10 mouse cellular contexts compared by ENCODE assay signal in the genomic region with DNA sequence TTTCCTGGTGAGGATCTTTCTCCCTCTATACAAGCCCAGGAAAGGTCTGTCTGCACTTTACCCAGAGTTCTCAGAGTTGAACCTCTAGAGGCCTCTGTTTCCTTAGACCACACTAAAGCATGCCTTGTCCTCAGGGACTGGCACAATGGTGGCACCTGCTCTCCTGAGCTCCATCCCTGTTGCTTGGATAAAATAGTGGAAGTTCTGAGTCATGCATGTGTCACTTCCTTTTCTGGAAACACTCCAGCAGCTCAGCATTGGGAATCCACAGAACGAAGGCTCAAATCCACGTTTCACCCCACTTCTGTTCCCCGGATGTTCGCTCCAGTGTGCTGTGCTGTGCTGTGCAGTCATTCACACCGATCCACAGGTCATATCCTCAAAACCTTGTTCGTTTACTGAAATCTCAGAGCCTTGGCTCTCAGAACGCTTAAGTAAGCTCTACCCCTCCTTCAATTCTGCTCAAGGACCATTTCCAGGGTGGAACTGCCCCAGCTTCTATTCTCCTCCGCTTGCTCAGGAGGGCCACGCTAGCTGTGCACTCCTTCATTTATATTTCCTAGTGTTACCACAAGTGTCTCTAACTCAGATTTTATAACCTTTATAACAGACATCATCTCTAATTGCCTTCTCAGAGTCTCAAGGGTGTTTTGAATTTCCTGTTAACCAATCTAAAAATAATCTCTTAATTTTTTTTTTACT.
DNase-seq lines count a peak whose midpoint lies in the region; ATAC-seq and TF ChIP-seq lines count a peak whose summit lies in the region.
"Had no signal": no experiment of that assay in that cellular context is flagged by ENCODE, and none has a peak within 500 bp of the region (broad histone marks: within the 10 kb centered on the region; RNA-seq: fewer than 3 reads in every experiment).

No protein-coding gene starts in this region.

- no peak overlapping the region for H3K4me2 ChIP-seq in lung, embryonic 14.5 days
- H3K4me2 ChIP-seq in forebrain, embryonic 13.5 days = no peak overlapping the region
- H3K4me2 ChIP-seq: intestine, embryonic 15.5 days had no signal

- H3K9ac ChIP-seq in lung, embryonic 14.5 days = no peak overlapping the region
- H3K9ac ChIP-seq in forebrain, embryonic 13.5 days = no peak overlapping the region
- H3K9ac ChIP-seq: intestine, embryonic 15.5 days had no signal

- 68% methylated on average over 9 of the region's 9 CpGs for WGBS in lung, embryonic 14.5 days
- 90% methylated on average over 9 of the region's 9 CpGs for WGBS in forebrain, embryonic 13.5 days

- no peak overlapping the region for H3K4me3 ChIP-seq in lung, embryonic 14.5 days (ENCODE audit: low read depth, low read length)
- no peak overlapping the region for H3K4me3 ChIP-seq in forebrain, embryonic 13.5 days
- H3K4me3 ChIP-seq: intestine, embryonic 15.5 days had no signal

- H3K27ac ChIP-seq in lung, embryonic 14.5 days (ENCODE audit: low read depth) = no peak overlapping the region
- no peak overlapping the region for H3K27ac ChIP-seq in forebrain, embryonic 13.5 days
- H3K27ac ChIP-seq: intestine, embryonic 15.5 days had no signal

- H3K27me3 ChIP-seq in lung, embryonic 14.5 days (ENCODE audit: insufficient read depth, low read length) = no peaks in the 10 kb centered on the region
- H3K27me3 ChIP-seq in forebrain, embryonic 13.5 days = no peaks in the 10 kb centered on the region
- H3K27me3 ChIP-seq: intestine, embryonic 15.5 days had no signal

- no peaks in the 10 kb centered on the region for H3K4me1 ChIP-seq in lung, embryonic 14.5 days (ENCODE audit: insufficient read depth)
- H3K4me1 ChIP-seq in forebrain, embryonic 13.5 days = 0 out of 2 replicates have a peak, but pooled peaks cover 3% of the 10 kb centered on the region
- H3K4me1 ChIP-seq: intestine, embryonic 15.5 days had no signal

- H3K36me3 ChIP-seq in lung, embryonic 14.5 days (ENCODE audit: insufficient read depth) = 0 out of 2 replicates have a peak, but pooled peaks cover 4% of the 10 kb centered on the region
- H3K36me3 ChIP-seq in forebrain, embryonic 13.5 days (ENCODE audit: poor library complexity, severe bottlenecking) = peaks cover 4% of the 10 kb centered on the region
- H3K36me3 ChIP-seq: intestine, embryonic 15.5 days had no signal

- no peaks in the 10 kb centered on the region for H3K9me3 ChIP-seq in lung, embryonic 14.5 days (ENCODE audit: low read depth, low read length)
- no peaks in the 10 kb centered on the region for H3K9me3 ChIP-seq in forebrain, embryonic 13.5 days (replicated peaks)
- H3K9me3 ChIP-seq: intestine, embryonic 15.5 days had no signal

- TF ChIP-seq CTCF in lung, embryonic 14.5 days (IDR thresholded peaks at IDR 0.05; ENCODE audit: low read depth) = no peak

- no peak for ATAC-seq in lung, embryonic 14.5 days (ENCODE audit: insufficient read depth)
- no peak for ATAC-seq in forebrain, embryonic 13.5 days
- ATAC-seq: intestine, embryonic 15.5 days had no signal

- peak; percentile 51 for DNase-seq in adrenal gland, postnatal 10 days
- no peak for DNase-seq in adrenal gland, adult 18-20 months (ENCODE audit: low spot score in 2 of 2)
- peak; percentile 20 for DNase-seq in adrenal gland, postnatal 25 days
- DNase-seq in kidney, adult 8-10 months = peak; percentile 12 to 17
- DNase-seq in lung, embryonic 14.5 days = peak; percentile 27
- no peak for DNase-seq in liver
- DNase-seq in yolk sac, embryonic 10.5 days (ENCODE audit: low spot score) = no peak
- DNase-seq: B cell, adult 2 months had no signal

Comparison
In these comparisons a context has a peak if more than half of its experiments do, and no peak if none do; other contexts are left out.
1. DNase-seq: peak in adrenal gland, postnatal 10 days (single experiment), adrenal gland, postnatal 25 days (single experiment), kidney, adult 8-10 months (2 of 2) and lung, embryonic 14.5 days (single experiment); none in adrenal gland, adult 18-20 months (0 of 2), liver (single experiment) and yolk sac, embryonic 10.5 days (single experiment).